Mouse (Mus musculus): ENCODE results near the gene Rftn1.
A peak's percentile ranks its signal among the peaks of the same experiment; 100 is the strongest.
"Not testable (repeated sequence)": the region's sequence is repeated elsewhere in the genome, so short reads cannot be mapped to it uniquely, and the experiment has no call there.

The Rftn1 gene

DNA sequence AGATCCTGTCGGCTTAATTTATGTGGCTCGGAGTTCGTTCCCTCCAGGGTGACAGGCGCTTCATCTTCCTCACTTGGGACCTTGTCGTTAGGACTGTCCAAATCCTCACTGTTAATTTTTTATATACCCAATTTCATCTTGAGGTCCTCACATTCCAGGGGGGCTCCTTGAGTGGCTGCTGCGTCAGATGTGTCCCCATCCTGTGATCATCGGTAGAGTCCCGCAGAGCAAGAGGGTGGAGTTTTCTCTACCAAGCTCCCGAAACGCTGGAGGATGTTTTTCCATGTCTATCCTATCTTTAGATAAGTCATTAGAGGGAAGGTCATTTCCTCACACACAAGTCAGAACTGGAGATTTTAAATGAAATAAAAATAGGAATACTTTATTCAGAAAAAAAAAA lies 55.0 kb downstream of the Rftn1 start:
- DNase-seq (ENCODE audit: inconsistent age in 2 of 2, low spot score in 1 of 2), result no peak

DNA sequence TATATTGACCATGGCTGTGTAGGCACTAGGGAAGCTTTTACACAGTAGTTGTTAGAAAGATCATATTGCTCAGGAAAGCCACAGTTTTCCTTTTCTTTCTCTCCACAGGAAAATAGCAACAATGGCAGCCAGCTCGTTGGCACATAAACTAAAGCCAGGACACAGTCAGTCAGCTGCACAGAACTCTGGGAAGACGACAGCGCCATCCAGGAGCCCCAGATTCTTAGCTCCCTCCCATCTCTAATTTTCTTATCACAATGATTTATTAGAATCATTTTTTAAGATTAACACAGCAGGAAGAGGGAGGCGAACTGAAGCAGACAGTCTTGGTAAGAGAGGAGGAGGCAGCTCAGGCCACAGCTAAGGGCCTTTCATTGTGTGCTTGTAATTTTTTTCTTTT lies 58.8 kb downstream of the Rftn1 start:
- no peak for DNase-seq (ENCODE audit: inconsistent age in 2 of 2, low spot score in 1 of 2)

DNA sequence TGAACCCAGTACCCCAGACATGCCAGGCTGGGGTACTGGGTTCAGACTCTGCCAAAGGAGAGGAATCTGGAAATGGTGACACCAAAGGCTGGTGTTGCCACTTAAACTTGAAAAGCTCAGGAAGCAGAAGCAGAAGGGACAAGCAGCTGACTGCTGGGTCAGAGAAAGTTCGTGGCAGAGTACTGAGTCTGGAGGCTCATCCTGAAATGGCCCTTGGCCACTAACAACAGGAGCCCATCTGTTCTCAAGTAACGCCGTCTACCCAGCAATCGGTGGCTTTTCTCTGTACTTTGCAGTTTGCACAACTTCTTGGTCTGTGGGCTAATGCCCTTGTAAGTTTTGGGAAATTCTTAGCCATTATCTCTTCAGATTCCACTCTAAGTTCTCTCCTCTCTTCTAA lies 60.1 kb downstream of the Rftn1 start:
- no peak for DNase-seq (ENCODE audit: inconsistent age in 2 of 2, low spot score in 1 of 2)

DNA sequence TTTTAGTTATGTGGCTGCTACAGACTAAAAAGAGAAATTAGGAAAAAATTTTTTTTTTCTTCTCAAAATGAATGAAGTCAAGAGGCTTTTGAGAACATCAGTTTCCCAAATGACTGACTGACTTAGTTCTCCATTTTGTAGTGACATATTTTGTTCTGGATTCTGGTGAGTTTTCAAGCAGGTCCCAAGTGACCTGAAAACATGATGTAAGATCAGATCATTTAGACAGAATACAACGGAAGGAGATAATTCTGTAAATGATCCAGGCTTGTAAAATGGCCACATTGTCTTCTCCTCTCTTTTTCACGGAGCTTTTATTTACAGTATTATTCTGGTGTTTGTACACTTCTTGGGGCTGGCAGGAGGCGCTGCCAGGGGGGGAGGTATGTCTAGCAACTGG lies 62.1 kb downstream of the Rftn1 start:
- no peak for DNase-seq (ENCODE audit: inconsistent age in 2 of 2, low spot score in 1 of 2)

- DNase-seq (ENCODE audit: inconsistent age in 2 of 2, low spot score in 1 of 2), result no peak
Observed at GRCm38 (mm10) chr17:50127045-50127813, 63.2 kb downstream of the Rftn1 start.

DNA sequence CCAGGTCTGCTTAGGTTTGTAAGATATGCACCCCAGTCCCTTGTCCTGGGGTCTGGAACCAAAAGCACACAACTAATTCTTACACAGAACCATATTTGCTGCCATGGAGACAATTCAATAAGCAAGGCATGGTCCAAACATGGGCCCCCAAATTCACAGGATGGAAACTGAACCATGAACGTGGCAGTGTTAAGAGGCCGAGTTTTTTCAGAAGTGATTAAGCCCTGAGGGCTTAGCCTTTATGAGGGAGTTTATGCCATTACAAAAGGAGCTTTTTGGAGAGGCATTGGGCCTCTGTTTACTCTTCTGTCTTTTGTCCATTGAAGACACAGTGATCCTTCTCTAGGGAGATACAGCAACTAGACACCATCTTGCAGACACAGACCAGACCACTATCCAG lies 63.9 kb downstream of the Rftn1 start:
- no peak for DNase-seq (ENCODE audit: inconsistent age in 2 of 2, low spot score in 1 of 2)

- no peak for DNase-seq (ENCODE audit: inconsistent age in 2 of 2, low spot score in 1 of 2)
Observed at GRCm38 (mm10) chr17:50125900-50126299, 64.6 kb downstream of the Rftn1 start.

GRCm38 (mm10) chr17:50125245-50125798 lies 65.2 kb downstream of the Rftn1 start:
- DNase-seq (ENCODE audit: inconsistent age in 2 of 2, low spot score in 1 of 2), result no peak

DNA sequence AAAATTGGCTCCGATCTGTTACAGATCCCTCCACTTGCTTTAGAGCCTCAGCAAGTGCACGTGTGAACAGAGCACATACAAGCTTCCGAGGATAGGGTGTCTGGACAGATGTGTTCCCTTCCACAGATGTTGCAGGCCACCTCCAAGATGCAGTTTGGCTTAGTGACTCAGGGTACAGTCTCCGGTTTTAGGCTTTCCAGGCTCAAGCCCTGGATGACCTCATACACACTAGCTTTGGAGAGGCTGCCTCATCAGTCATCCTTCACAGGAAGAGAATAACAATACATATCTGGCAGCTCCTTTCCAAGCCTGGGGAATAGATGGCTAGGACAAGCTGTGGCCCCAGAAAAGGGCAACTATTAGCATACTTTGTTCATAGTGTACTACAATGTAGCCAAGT lies 65.8 kb downstream of the Rftn1 start:
- DNase-seq (ENCODE audit: inconsistent age in 2 of 2, low spot score in 1 of 2), result no peak

- no peak for DNase-seq (ENCODE audit: inconsistent age in 2 of 2, low spot score in 1 of 2)
Observed at GRCm38 (mm10) chr17:50122555-50122954, 67.9 kb downstream of the Rftn1 start.

DNA sequence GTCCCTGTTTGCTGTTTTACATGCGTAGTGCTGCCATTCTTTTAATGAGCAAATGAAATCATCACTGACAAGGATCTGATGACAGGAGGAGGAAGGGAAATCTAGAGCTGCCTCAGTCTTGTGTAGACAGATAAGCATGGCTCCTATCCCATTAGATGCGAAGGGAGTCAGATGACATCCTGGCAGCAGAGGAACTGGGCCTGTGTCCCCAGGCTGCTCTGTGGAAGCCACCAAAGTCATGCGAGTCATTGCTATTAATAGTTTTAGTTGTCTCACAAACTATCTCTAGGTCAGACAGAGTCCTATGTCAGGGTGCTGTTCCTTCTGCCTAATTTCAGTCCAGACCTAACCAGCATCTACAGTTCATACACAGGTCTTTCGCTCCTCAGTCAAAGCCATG lies 70.4 kb downstream of the Rftn1 start:
- DNase-seq (ENCODE audit: inconsistent age in 2 of 2, low spot score in 1 of 2), result peak in 1 of 2 experiments; percentile 45

GRCm38 (mm10) chr17:50117461-50117860 lies 73.0 kb downstream of the Rftn1 start:
- no peak for DNase-seq (ENCODE audit: inconsistent age in 2 of 2, low spot score in 1 of 2)

DNA sequence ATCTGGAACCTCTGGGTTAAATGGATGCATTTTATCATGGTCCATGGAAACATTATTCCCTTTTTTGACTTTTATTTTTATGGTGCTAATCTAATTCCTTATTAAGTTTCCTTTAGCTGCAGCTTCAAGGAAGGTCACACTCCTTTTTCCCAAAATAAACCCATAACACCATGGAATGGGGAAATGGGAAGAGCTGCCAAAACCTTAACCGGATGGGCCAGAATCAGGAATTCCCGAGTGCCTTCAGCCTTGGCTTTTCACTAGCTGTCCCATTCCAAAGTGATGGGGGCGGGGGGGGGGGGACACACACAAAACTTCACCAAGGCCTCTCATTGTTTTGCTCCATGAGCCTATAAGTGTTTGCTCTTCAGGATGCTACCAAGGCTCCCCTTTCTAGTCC lies 73.5 kb downstream of the Rftn1 start:
- no peak for DNase-seq (ENCODE audit: inconsistent age in 2 of 2, low spot score in 1 of 2)

DNA sequence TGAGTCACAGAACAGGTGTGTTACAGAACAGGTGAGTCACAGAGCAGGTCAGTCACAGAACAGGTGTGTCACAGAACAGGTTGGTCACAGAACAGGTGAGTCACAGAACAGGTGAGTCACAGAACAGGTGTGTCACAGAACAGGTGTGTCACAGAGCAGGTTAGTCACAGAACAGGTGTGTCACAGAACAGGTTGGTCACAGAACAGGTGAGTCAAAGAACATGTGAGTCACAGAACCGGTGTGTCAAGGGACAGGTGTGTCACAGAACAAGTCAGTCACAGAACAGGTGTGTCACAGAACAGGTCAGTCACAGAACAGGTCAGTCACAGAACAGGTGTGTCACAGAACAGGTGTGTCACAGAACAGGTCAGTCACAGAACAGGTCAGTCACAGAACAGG lies 74.1 kb downstream of the Rftn1 start:
- not testable (repeated sequence) for DNase-seq (ENCODE audit: inconsistent age in 2 of 2, low spot score in 1 of 2)

DNA sequence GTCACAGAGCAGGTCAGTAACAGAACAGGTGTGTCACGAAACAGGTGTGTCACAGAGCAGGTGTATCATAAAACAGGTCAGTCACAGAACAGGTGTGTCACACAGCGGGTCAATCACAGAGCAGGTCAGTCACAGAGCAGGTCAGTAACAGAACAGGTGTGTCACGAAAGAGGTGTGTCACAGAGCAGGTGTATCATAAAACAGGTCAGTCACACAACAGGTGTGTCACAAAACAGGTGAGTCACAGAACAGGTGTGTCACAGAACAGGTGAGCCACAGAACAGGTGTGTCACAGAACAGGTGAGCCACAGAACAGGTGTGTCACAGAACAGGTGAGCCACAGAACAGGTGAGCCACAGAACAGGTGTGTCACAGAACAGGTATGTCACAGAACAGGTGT lies 74.8 kb downstream of the Rftn1 start:
- DNase-seq (ENCODE audit: inconsistent age in 2 of 2, low spot score in 1 of 2), result not testable (repeated sequence)

- DNase-seq (ENCODE audit: inconsistent age in 2 of 2, low spot score in 1 of 2), result no peak
Observed at GRCm38 (mm10) chr17:50114659-50115058, 75.8 kb downstream of the Rftn1 start.

- DNase-seq (ENCODE audit: inconsistent age in 2 of 2, low spot score in 1 of 2), result peak in 1 of 2 experiments; percentile 42
Observed at GRCm38 (mm10) chr17:50110650-50111415, 79.6 kb downstream of the Rftn1 start.

DNA sequence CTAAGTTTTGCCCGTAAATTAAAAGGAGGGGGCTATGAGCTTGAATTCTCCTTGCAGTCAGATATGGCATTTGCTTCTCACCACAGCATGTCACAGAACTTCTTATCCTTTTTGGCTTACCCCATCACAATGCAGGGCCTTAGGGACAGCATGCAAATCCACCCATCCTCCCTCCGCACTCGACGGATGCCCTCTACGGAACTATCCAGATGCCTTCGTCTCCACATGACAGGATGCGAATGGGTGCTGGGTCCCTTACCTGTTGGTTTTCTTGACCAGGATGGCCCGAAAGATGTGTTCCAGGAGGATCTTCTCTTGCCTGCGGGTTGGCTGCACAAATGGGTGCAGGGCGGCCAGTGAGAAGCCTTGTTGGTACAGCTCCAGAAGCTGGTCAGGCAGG lies 83.7 kb downstream of the Rftn1 start:
- DNase-seq (ENCODE audit: inconsistent age in 2 of 2, low spot score in 1 of 2), result no peak

DNA sequence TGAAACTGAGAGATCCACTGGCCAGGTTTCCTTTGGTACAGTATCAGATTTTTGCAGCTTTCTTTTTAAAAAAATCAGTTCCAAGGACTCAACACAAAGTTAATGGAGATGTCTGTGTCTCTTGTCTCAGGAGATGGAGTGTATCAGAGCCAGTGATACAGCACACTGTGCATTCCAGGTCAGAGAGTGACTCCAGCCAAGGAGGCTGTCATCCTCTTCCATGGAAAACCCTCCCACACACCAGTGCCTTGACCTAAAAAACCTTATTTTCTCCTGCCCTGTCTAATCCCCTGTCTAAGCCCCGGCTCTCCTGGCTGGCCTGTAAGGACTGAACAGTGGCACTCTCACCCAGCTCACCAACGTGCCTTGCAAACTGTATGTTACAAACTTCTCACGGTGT lies 86.3 kb downstream of the Rftn1 start:
- DNase-seq (ENCODE audit: inconsistent age in 2 of 2, low spot score in 1 of 2), result no peak

DNA sequence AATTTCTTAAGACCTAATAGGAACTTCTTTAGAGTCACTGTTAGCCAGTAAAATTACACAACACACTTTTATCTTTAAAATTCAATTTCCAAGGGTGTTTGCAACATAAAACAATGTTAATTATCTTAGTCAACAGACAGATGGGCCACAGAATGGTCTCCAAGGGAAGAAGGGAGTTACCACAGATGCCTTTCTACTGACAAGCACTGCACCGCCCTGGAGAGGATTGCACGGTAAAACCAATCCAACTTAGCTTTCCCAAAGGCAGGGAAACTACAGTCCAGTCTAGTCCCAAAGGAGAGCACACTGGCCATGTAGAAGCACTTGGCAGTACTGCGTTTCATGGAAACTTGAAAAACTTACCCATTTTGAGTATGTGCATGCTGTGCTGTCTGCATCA lies 89.1 kb downstream of the Rftn1 start:
- DNase-seq (ENCODE audit: inconsistent age in 2 of 2, low spot score in 1 of 2), result no peak

GRCm38 (mm10) chr17:50100070-50100469 lies 90.4 kb downstream of the Rftn1 start:
- no peak for DNase-seq (ENCODE audit: inconsistent age in 2 of 2, low spot score in 1 of 2)

GRCm38 (mm10) chr17:50099378-50099777 lies 91.1 kb downstream of the Rftn1 start:
- no peak for DNase-seq (ENCODE audit: inconsistent age in 2 of 2, low spot score in 1 of 2)

Measured in adrenal gland, adult (tissue).